Mouse (Mus musculus) embryonic facial prominence, embryonic 11.5 days (tissue): ENCODE data around the gene Gm10073. TPM values are rescaled to one million over a fixed set of nuclear protein-coding genes. Genes with fewer than 3 reads are reported as not detected.

ENCODE experiments used
- ATAC-seq: fragments of 200-750 bp; cut with Nextera tagmentation; replicated peaks from 2 replicates; pipeline ENCODE4 v1.8.0; 2017; ENCODE audit warnings: low read depth; ENCODE audit not compliant: insufficient number of reproducible peaks, low FRiP score, low TSS enrichment
- DNase-seq: peaks from one replicate; pipeline ENCODE4 v3.0.0-alpha.2; 2015; ENCODE audit warnings: low spot score
- H3K27ac ChIP-seq: fragments of 300-500 bp; sonication (generic); replicated peaks from 2 replicates; pipeline ENCODE4 v1.5.1; 2014; ENCODE audit warnings: mild to moderate bottlenecking, low read depth, low read length, control low read depth
- H3K27me3 ChIP-seq: fragments of 300-500 bp; sonication (generic); 2 replicates; pipeline ENCODE4 v1.6.1; 2014; ENCODE audit warnings: mild to moderate bottlenecking, low read length, moderate library complexity, mixed read lengths; ENCODE audit not compliant: control insufficient read depth, insufficient read depth
- H3K36me3 ChIP-seq: fragments of 300-500 bp; sonication (generic); replicated peaks from 2 replicates; pipeline ENCODE4 v1.6.1; 2014; ENCODE audit warnings: low read depth, mild to moderate bottlenecking, low read length, moderate library complexity, mixed read lengths; ENCODE audit not compliant: control insufficient read depth, insufficient read depth
- H3K4me1 ChIP-seq: fragments of 300-500 bp; sonication (generic); 2 replicates; pipeline ENCODE4 v1.6.1; 2014; ENCODE audit warnings: low read length, mixed read lengths; ENCODE audit not compliant: control insufficient read depth, insufficient read depth
- H3K4me2 ChIP-seq: fragments of 300-500 bp; sonication (generic); 2 replicates; pipeline ENCODE4 v1.6.1; 2014; ENCODE audit warnings: low read depth, mild to moderate bottlenecking, control low read depth, low read length, moderate library complexity
- H3K4me3 ChIP-seq: fragments of 300-500 bp; sonication (generic); 2 replicates; pipeline ENCODE4 v1.5.1; 2014; ENCODE audit warnings: low read depth, low read length, control low read depth
- H3K9ac ChIP-seq: fragments of 300-500 bp; sonication (generic); replicated peaks from 2 replicates; pipeline ENCODE4 v1.6.1; 2014; ENCODE audit warnings: mild to moderate bottlenecking, control low read depth, low read length
- H3K9me3 ChIP-seq: fragments of 300-500 bp; sonication (generic); replicated peaks from 2 replicates; pipeline ENCODE4 v1.6.1; 2016; ENCODE audit warnings: mild to moderate bottlenecking, low read length, inconsistent platforms, mixed read lengths; ENCODE audit not compliant: control insufficient read depth
- WGBS: fragments of 180-500 bp; shearing (Covaris S2); extraction: QIAGEN DNeasy Blood & Tissue Kit; methylation state at CpG from one replicate; pipeline ENCODE4 v1.1.7; 2014; 5-methylcytosine and 5-hydroxymethylcytosine counted together
- polyA plus RNA-seq: library from polyadenylated mRNA; unstranded; fragments of >200 nt; fragmentation: Nextera tagmentation; extraction: Ambion mirVana; gene quantifications from 2 replicates; pipeline ENCODE4 v1.2.1, GENCODE M21; 2014

Gm10073 gene
- polyA plus RNA-seq, 1 experiment from 2014 or later: 4.7 TPM

- WGBS: 83% methylated on average over 9 of the region's 9 CpGs
- no peak overlapping the region for H3K4me2 ChIP-seq
Observed at GRCm38 (mm10) chr8:106528596-106529249, 44.5 kb downstream of the Gm10073 start.

GRCm38 (mm10) chr8:106527241-106528036 lies 45.8 kb downstream of the Gm10073 start:
- H3K4me2 ChIP-seq: no peak overlapping the region
- no peak overlapping the region for H3K27ac ChIP-seq
- no peaks in the 10 kb centered on the region for H3K36me3 ChIP-seq
- ATAC-seq (no peak), DNase-seq (no peak)
- WGBS: 85% methylated on average over 9 of the region's 9 CpGs
- no peaks in the 10 kb centered on the region for H3K27me3 ChIP-seq
- no peaks in the 10 kb centered on the region for H3K9me3 ChIP-seq
- H3K4me1 ChIP-seq: no peaks in the 10 kb centered on the region
- H3K9ac ChIP-seq: no peak overlapping the region
- H3K4me3 ChIP-seq: no peak overlapping the region

More at GRCm38 (mm10) chr8:106528596-106529249, 44.5 kb downstream of the Gm10073 start:
- H3K27ac ChIP-seq: no peak overlapping the region
- no peak for ATAC-seq
- no peak overlapping the region for H3K4me3 ChIP-seq
- H3K27me3 ChIP-seq: no peaks in the 10 kb centered on the region
- DNase-seq: no peak
- H3K9ac ChIP-seq: no peak overlapping the region
- no peaks in the 10 kb centered on the region for H3K36me3 ChIP-seq
- no peaks in the 10 kb centered on the region for H3K4me1 ChIP-seq
- no peaks in the 10 kb centered on the region for H3K9me3 ChIP-seq

GRCm38 (mm10) chr8:106526725-106527124 lies 46.5 kb downstream of the Gm10073 start:
- Histone ChIP-seq H3K9me3 (no peaks in the 10 kb centered on the region), H3K27me3 (no peaks in the 10 kb centered on the region), H3K4me3 (no peak overlapping the region), H3K9ac (no peak overlapping the region), H3K36me3 (no peaks in the 10 kb centered on the region), H3K4me2 (no peak overlapping the region), H3K27ac (no peak overlapping the region), H3K4me1 (no peaks in the 10 kb centered on the region)
- ATAC-seq (no peak), DNase-seq (no peak)
- 48% methylated on average over 6 of the region's 6 CpGs for WGBS

Other genes with a start within 250 kb of the Gm10073 start
- 2.0 and 2.9 TPM in 2 replicates for gene Smpd3, start 235.5 kb downstream of the Gm10073 start, polyA plus RNA-seq
- 33.5 and 34.8 TPM in 2 replicates for gene Zfp90, start 158.1 kb downstream of the Gm10073 start, polyA plus RNA-seq
- gene 6030452D12Rik, start 72.9 kb downstream of the Gm10073 start, polyA plus RNA-seq: not detected in 2 replicates
- 10.8 and 11.0 TPM in 2 replicates for gene Cdh3, start 62.6 kb downstream of the Gm10073 start, polyA plus RNA-seq
- gene Cdh1, start 29.9 kb upstream of the Gm10073 start, polyA plus RNA-seq: 19.8 and 20.9 TPM in 2 replicates
- 6.7 and 6.9 TPM in 2 replicates for gene Tango6, start 109.6 kb upstream of the Gm10073 start, polyA plus RNA-seq